Mouse (Mus musculus): Measurements from ENCODE around the gene Slc37a4. TPM values are rescaled to one million over a fixed set of nuclear protein-coding genes. Genes with fewer than 3 reads are reported as not detected.
"Not testable (repeated sequence)": the region's sequence is repeated elsewhere in the genome, so short reads cannot be mapped to it uniquely, and the experiment has no call there.

The Slc37a4 gene
- total RNA-seq, 4 experiments from 2014 or later = 96.0 to 131 (median 127) TPM

DNA sequence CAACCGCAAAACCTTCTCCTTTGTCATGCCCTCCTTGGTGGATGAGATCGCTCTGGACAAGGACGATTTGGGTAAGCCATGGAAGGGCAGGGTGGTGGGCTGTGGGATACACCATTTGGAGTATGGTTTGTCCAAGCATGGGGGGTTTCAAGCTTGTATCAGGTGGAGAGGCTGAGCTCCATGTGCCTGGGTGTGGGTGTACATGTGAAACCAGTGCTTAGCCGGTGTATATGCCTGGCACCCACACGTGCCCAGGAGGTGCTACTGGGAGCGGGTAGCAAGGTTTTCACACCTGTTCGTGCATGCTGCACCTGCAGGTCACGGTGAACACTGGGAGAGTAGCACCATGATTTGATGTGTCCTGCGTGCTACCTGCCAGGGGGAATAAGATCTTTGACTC lies 1.9 kb downstream of the Slc37a4 start:
- peak in 1 of 2 experiments; percentile 22 for DNase-seq (ENCODE audit: low spot score in 2 of 2)

GRCm38 (mm10) chr9:44399114-44399794 lies 2.6 kb downstream of the Slc37a4 start:
- DNase-seq (ENCODE audit: low spot score in 2 of 2) = peak; percentile 46 to 78

- no peak for DNase-seq (ENCODE audit: low spot score in 2 of 2)
Measured at GRCm38 (mm10) chr9:44399795-44400114, 3.1 kb downstream of the Slc37a4 start.

- peak in 1 of 2 experiments; percentile 33 for DNase-seq (ENCODE audit: low spot score in 2 of 2)
Measured at GRCm38 (mm10) chr9:44401081-44401480, 4.4 kb downstream of the Slc37a4 start.

GRCm38 (mm10) chr9:44405011-44405410 lies 8.4 kb downstream of the Slc37a4 start:
- no peak for DNase-seq (ENCODE audit: low spot score in 2 of 2)

DNA sequence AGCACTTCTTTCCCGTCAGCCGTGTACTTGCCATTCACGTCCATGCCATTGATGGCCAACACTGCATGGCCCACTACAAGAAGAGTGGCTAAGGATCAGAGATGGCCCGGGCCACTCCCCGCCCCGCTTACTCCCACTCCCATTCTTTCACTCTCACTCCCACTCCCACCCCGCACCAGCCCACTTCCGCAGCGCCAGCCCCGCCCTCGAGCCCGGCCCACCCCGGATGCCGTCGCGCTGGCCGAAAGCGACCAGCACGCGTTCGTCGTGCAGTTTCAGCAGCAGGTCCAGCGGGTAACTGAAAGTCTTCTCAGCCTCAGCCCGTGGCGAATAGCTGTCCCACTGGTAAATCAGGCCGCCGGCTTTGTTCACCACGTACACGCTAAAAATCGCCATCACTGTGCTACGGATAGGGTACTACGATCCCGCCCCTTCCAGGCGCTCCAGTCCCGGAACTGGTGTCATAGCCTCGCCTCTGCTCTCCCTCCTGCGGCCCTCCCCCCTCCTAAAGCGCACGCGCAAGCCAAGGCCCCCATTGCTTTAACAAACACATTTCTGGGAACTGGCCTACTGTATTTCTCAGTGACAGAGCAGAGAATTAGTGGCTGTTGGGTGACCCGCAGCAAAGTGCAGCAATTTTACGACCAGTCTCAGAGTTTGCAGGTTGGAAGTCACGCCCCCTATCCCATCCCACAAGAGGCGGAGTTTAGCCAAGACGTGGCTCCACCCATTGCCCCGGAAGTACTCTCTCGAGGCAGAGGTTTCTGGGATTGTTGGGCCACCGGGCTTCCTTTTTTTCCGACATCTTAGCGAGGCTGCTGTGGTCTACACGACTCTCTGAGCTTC lies 10.5 kb downstream of the Slc37a4 start, which contains the start of the genes Rps25 and Trappc4:
Gene Rps25, plus strand, starts transcription at position 234 of the 846 bp plus-strand sequence.
Gene Trappc4, minus strand, starts transcription at position 695 of the 846 bp plus-strand sequence.
- peak; percentile 84 to 86 for DNase-seq (ENCODE audit: low spot score in 2 of 2)

GRCm38 (mm10) chr9:44407752-44408097 lies 11.1 kb downstream of the Slc37a4 start:
- DNase-seq (ENCODE audit: low spot score in 2 of 2) = no peak

DNA sequence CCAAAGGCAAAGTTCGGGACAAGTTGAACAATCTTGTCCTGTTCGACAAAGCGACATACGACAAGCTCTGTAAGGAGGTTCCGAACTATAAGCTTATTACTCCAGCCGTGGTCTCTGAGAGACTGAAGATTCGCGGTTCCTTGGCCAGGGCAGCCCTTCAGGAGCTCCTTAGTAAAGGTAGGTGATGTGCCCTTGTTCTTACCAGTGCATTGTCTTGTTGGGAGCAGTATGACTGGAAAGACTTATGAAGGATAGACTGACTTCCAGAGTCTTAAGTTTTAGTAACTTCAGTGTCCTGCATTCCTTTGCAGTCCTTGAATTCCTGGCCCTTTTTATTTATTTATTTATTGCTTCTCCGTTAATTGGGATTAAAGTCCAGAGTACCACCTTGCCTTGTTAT lies 12.0 kb downstream of the Slc37a4 start:
- not testable (repeated sequence) for DNase-seq (ENCODE audit: low spot score in 2 of 2)

GRCm38 (mm10) chr9:44410647-44411336 lies 14.1 kb downstream of the Slc37a4 start:
- DNase-seq (ENCODE audit: low spot score in 2 of 2) = no peak

GRCm38 (mm10) chr9:44411601-44412130 lies 15.0 kb downstream of the Slc37a4 start:
- DNase-seq (ENCODE audit: low spot score in 2 of 2) = no peak

DNA sequence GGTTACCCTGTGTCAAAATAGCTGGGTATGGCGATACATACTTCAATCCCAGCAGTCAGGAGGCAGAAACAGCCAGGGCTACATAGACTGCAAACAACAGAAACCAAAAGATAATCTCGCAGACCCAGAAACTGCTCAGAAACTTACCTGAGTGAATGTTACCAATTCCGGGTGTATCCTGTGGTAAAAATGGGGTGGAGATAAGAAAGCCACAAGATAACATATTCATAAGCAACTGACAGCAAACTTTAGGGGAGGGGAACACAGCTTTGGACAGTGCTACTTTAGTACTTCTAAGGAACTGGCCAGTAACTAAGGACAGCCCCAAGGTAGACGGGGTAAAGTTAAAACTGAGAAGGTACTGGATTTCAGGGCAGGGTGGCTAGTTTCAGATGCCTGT lies 15.7 kb downstream of the Slc37a4 start:
- DNase-seq (ENCODE audit: low spot score in 2 of 2) = no peak

DNA sequence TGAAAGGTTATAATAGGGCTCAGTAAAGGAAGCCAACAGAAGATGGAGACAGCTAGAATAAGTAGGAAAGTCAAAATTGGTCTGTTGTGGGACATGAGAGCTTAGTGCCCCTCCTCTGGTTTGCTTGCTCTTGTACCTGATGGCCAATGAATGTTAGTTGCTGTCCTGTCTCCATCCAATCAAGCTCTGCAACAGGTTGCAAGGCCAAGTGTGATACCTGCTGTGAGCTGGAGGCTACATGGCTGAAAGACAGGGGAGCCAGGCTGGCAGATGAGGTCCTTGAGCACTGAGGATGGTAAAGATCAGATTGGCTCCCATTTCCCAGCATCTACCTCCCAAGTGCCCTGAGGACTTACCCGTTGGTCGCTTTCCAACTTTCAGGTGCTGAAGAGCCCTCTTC lies 16.1 kb downstream of the Slc37a4 start:
- DNase-seq (ENCODE audit: low spot score in 2 of 2) = no peak

DNA sequence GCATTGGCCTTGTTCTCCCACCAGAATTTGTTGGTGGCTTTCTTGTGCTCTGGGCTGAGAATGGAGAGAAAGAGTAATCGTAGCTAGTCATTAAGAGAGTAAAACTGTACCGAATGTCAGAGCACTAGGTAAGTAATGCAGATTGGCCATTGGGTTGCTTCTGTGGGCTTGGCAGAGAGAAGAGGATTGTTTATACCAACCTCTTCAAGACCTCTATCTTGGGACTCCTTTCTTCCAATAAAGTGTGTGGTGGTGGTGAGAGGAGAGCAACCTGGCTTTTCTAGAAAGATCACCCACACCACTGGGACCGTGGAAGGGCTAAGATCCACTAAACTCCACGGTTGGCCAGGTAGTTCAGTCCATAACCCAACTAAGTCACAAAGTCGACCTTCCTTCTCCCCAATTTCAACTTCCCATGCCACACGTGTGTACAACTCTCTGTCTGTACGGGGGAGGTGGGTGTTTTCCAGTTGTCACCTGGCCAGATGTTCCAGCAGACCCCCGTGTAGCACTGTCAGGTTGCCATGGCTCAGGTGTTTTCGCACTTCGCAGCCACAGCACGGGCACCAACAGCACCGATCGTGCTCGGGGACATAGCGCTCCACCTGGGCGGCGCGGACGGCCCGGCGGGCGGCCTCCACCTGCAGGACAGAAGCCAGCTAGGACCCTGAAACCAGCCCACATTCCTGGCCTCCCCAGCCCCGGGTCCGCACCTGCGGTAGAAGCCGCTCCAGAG lies 20.7 kb downstream of the Slc37a4 start:
- no peak for DNase-seq (ENCODE audit: low spot score in 2 of 2)

- DNase-seq (ENCODE audit: low spot score in 2 of 2) = peak; percentile 90 to 93
Measured at GRCm38 (mm10) chr9:44417892-44418363, 21.3 kb downstream of the Slc37a4 start.

- no peak for DNase-seq (ENCODE audit: low spot score in 2 of 2)
Measured at GRCm38 (mm10) chr9:44418519-44419385, 22.1 kb downstream of the Slc37a4 start, which contains the start of gene Ccdc84. Ccdc84 (minus strand) TSS chr9:44418569.

DNA sequence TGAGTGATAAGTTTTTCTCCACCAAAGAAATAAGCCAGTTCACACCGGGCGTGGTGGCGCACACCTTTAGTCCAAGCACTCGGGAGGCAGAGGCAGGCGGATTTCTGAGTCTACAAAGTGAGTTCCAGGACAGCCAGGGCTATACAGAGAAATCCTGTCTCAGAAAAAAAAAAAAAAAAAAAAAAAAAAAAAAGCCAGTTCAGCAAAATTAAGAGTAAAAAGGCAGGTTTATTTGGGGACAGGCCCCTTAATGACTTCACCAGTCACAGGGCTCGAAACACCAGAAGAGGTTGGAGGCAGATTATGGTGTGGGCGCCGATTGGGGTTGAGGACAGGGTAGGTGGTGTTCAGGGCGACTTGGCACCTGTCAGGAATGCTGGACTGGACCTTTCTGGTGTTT lies 23.1 kb downstream of the Slc37a4 start:
- DNase-seq (ENCODE audit: low spot score in 2 of 2) = not testable (repeated sequence)

GRCm38 (mm10) chr9:44420280-44420898 lies 23.7 kb downstream of the Slc37a4 start:
- DNase-seq (ENCODE audit: low spot score in 2 of 2) = no peak

DNA sequence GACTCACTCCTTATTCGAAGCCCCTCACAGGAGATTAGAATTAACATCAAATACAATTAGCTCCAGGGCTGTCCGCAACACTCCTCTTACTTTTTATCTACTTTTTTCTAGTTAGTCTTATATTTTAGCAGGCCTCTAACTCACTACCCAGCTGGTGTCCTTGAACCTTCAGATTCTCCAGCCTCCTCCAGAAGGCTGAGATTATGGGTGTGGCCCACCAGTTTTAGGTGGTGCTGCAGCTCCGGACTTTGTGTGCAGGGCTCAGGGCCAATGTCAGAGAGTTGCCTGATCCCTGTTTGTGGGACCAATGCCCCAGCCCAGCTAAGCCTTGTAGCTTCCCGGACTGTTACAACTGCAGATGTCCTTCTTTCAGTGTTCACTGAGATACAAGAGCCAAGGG lies 26.9 kb downstream of the Slc37a4 start:
- no peak for DNase-seq (ENCODE audit: low spot score in 2 of 2)

GRCm38 (mm10) chr9:44432577-44433185 lies 36.0 kb downstream of the Slc37a4 start:
- DNase-seq (ENCODE audit: low spot score in 2 of 2) = no peak
